11 mouse cellular contexts compared by ENCODE assay signal in the genomic region with DNA sequence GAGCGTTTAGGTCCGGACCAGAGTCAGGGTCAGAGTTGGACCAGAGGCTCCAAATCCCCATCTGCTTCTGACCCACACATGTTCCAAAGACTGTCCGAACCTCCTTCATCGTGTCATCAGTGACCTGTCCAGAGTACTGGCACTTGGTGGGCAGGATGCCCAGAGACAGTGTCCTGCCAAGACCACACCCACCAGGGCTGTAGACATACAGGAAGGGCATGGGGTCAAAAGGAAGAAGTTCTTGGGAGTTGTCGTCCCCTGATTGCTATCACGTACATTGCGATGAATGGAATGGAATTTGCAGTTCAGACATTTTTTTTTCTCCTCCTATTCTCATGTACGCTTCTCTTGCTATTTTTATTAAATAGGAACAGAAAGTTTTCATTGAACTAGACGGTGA. TPM values are rescaled to one million over a fixed set of nuclear protein-coding genes. Genes with fewer than 3 reads are reported as not detected.
DNase-seq lines count a peak whose midpoint lies in the region; ATAC-seq and TF ChIP-seq lines count a peak whose summit lies in the region.
"Had no signal": no experiment of that assay in that cellular context is flagged by ENCODE, and none has a peak within 500 bp of the region (broad histone marks: within the 10 kb centered on the region; RNA-seq: fewer than 3 reads in every experiment).

No protein-coding gene starts in this region.

- H3K4me1 ChIP-seq in heart, embryonic 12.5 days (replicated peaks): peaks cover 5% of the 10 kb centered on the region; the same call in 1 of the 2 replicates
- H3K4me1 ChIP-seq in kidney, postnatal 0 days (replicated peaks; ENCODE audit: insufficient read depth, low read length): no peaks in the 10 kb centered on the region
- H3K4me1 ChIP-seq: heart, embryonic 15.5 days; midbrain, embryonic 12.5 days had no signal

- H3K9ac ChIP-seq in heart, embryonic 12.5 days: no peak overlapping the region
- H3K9ac ChIP-seq in kidney, postnatal 0 days (ENCODE audit: low read depth, low read length): no peak overlapping the region
- H3K9ac ChIP-seq: heart, embryonic 15.5 days; midbrain, embryonic 12.5 days had no signal

- H3K4me2 ChIP-seq in heart, embryonic 12.5 days: no peak overlapping the region
- no peak overlapping the region for H3K4me2 ChIP-seq in kidney, postnatal 0 days (ENCODE audit: low read length)
- H3K4me2 ChIP-seq: heart, embryonic 15.5 days; midbrain, embryonic 12.5 days had no signal

- H3K27ac ChIP-seq in heart, embryonic 12.5 days (ENCODE audit: poor library complexity, severe bottlenecking): no peak overlapping the region
- H3K27ac ChIP-seq in kidney, postnatal 0 days: no peak overlapping the region
- H3K27ac ChIP-seq: heart, embryonic 15.5 days; midbrain, embryonic 12.5 days had no signal

- H3K27me3 ChIP-seq in heart, embryonic 12.5 days (replicated peaks): no peaks in the 10 kb centered on the region
- H3K27me3 ChIP-seq in kidney, postnatal 0 days (ENCODE audit: insufficient read depth, low read length): no peaks in the 10 kb centered on the region
- H3K27me3 ChIP-seq: heart, embryonic 15.5 days; midbrain, embryonic 12.5 days had no signal

- no peaks in the 10 kb centered on the region for H3K9me3 ChIP-seq in heart, embryonic 12.5 days (replicated peaks)
- no peaks in the 10 kb centered on the region for H3K9me3 ChIP-seq in kidney, postnatal 0 days (replicated peaks; ENCODE audit: low read length)
- H3K9me3 ChIP-seq: heart, embryonic 15.5 days; midbrain, embryonic 12.5 days had no signal

- WGBS in heart, embryonic 12.5 days: 72% methylated on average over 9 of the region's 9 CpGs
- WGBS in kidney, postnatal 0 days: 70% methylated on average over 9 of the region's 9 CpGs

- intact Hi-C loops in gastrocnemius, postnatal 14 days (cut with DNase I; ENCODE audit: low total_unique reads): no loop called here

- peak; percentile 76 to 85 for DNase-seq in heart, adult 18-20 months
- DNase-seq in gastrocnemius, postnatal 14 days: peak; percentile 36
- DNase-seq in kidney, postnatal 0 days (ENCODE audit: low spot score): peak; percentile 49
- peak; percentile 94 for DNase-seq in lung, postnatal 36 days
- DNase-seq in frontal cortex, postnatal 14 days (ENCODE audit: low spot score in 2 of 2): no peak
- no peak for DNase-seq in natural killer cell, adult 2 months (ENCODE audit: low spot score in 2 of 2)

- H3K4me3 ChIP-seq in heart, embryonic 12.5 days: no peak overlapping the region
- no peak overlapping the region for H3K4me3 ChIP-seq in kidney, postnatal 0 days (replicated peaks; ENCODE audit: low read depth, low read length)
- H3K4me3 ChIP-seq: heart, embryonic 15.5 days; midbrain, embryonic 12.5 days had no signal

- H3K36me3 ChIP-seq in heart, embryonic 12.5 days: no peaks in the 10 kb centered on the region
- H3K36me3 ChIP-seq in kidney, postnatal 0 days (ENCODE audit: insufficient read depth, low read length): no peaks in the 10 kb centered on the region
- H3K36me3 ChIP-seq: heart, embryonic 15.5 days; midbrain, embryonic 12.5 days had no signal

- ATAC-seq in heart, embryonic 12.5 days (ENCODE audit: insufficient number of reproducible peaks, low FRiP score): no peak
- ATAC-seq in kidney, postnatal 0 days (replicated peaks; ENCODE audit: low FRiP score, low read depth): no peak
- no peak for ATAC-seq in megakaryocyte progenitor cell, adult 5-6 weeks (replicated peaks; ENCODE audit: poor library complexity)

- TF ChIP-seq CTCF in kidney, postnatal 0 days (IDR thresholded peaks at IDR 0.05; ENCODE audit: low read depth): no peak

RNA-seq across cellular contexts. Expression of a gene that starts 2.9 kb away (rescaled TPM):
- 10 to 100 TPM; 36.6 to 42.0 TPM for total RNA-seq in heart, adult 18-20 months (2021)
- 6.0 and 8.5 TPM in 2 replicates for polyA plus RNA-seq in heart, embryonic 12.5 days (2016; fragmentation: Nextera tagmentation; extraction: Ambion mirVana)
- total RNA-seq in gastrocnemius, postnatal 14 days (2021): 10 to 100 TPM; 11.8 to 14.0 TPM
- 36.6 and 45.1 TPM in 2 replicates for polyA plus RNA-seq in kidney, postnatal 0 days (2015; fragmentation: Nextera tagmentation; extraction: Ambion mirVana)
- total RNA-seq in megakaryocyte progenitor cell, adult 5-6 weeks (2015): 4,537 and 5,213 TPM in 2 replicates
- 2,549 and 3,020 TPM in 2 replicates for total RNA-seq in megakaryocyte progenitor cell, adult 5-6 weeks (2017)
- polyA plus RNA-seq: C2C12 had no signal

RNA-seq across cellular contexts. Expression of a gene that starts 43.6 kb away (rescaled TPM):
- 10 to 100 TPM; 43.8 to 49.8 TPM for total RNA-seq in heart, adult 18-20 months (2021)
- polyA plus RNA-seq in heart, embryonic 12.5 days (2016; fragmentation: Nextera tagmentation; extraction: Ambion mirVana): 77.7 and 81.4 TPM in 2 replicates
- 10 to 100 TPM; 26.3 to 26.6 TPM for total RNA-seq in gastrocnemius, postnatal 14 days (2021)
- 79.1 and 84.6 TPM in 2 replicates for polyA plus RNA-seq in kidney, postnatal 0 days (2015; fragmentation: Nextera tagmentation; extraction: Ambion mirVana)
- 64.3 and 75.4 TPM in 2 replicates for total RNA-seq in megakaryocyte progenitor cell, adult 5-6 weeks (2015)
- total RNA-seq in megakaryocyte progenitor cell, adult 5-6 weeks (2017): 78.1 and 84.2 TPM in 2 replicates

RNA-seq across cellular contexts. Expression of a gene that starts 48.1 kb away (rescaled TPM):
- total RNA-seq in heart, adult 18-20 months (2021): 10 to 100 TPM; 43.9 to 44.2 TPM
- 34.4 and 38.7 TPM in 2 replicates for polyA plus RNA-seq in heart, embryonic 12.5 days (2016; fragmentation: Nextera tagmentation; extraction: Ambion mirVana)
- total RNA-seq in gastrocnemius, postnatal 14 days (2021): 10 to 100 TPM; 21.6 to 22.8 TPM
- polyA plus RNA-seq in kidney, postnatal 0 days (2015; fragmentation: Nextera tagmentation; extraction: Ambion mirVana): 29.1 and 33.8 TPM in 2 replicates
- total RNA-seq in megakaryocyte progenitor cell, adult 5-6 weeks (2015): 18.7 and 26.5 TPM in 2 replicates
- 14.8 and 19.4 TPM in 2 replicates for total RNA-seq in megakaryocyte progenitor cell, adult 5-6 weeks (2017)

Comparison
In these comparisons a context has a peak if more than half of its experiments do, and no peak if none do; other contexts are left out.
1. DNase-seq: peak in heart, adult 18-20 months (2 of 2), gastrocnemius, postnatal 14 days (single experiment), kidney, postnatal 0 days (single experiment) and lung, postnatal 36 days (single experiment); none in frontal cortex, postnatal 14 days (0 of 2) and natural killer cell, adult 2 months (0 of 2).
2. RNA of a gene that starts 2.9 kb away (total RNA-seq): 2,549 to 5,213 TPM in megakaryocyte progenitor cell, adult 5-6 weeks; 36.6 to 42.0 TPM in heart, adult 18-20 months and 11.8 to 14.0 TPM in gastrocnemius, postnatal 14 days; every median in the first group is over 10 times any median in the second.